In the genomic region with DNA sequence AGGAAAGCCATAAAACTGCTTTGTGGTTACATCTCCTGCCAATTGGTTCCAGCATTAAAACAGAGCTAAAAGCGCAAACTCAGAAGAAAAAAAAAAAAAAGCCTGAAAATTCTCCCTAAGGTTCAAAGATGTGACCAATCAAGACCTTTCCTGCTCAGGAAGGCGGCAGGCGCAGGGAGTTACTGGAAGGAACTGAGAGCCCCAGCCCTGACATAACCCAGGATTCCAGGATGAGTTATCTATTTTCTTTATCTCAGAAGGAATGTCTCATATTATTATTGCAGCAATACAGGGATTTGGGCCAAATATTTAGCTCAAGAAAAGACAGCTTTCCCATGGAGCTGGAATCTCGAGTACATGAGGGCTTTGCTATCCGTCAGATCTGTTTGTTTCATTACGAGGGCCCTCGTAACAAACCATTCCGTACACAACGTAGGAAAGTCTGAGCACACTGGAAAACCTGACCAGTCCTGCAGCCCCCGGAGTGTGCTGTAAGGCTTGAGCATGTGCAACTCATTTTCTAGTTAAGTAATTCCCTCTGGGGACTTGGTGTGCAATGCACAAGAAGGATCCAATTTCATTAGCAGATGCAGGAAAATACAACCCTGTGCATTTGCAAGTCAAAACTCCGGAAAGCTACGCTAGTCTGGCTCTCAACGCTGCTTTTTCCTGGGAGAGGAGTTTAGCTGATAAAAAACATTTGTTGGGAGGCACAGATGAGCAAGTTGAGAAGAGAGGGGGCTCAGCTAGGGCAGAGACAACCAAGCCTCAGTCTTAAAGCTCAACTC, we compare ENCODE assay signal across 8 mouse cellular contexts. TPM values are rescaled to one million over a fixed set of nuclear protein-coding genes. Genes with fewer than 3 reads are reported as not detected.
DNase-seq lines count a peak whose midpoint lies in the region; ATAC-seq lines count a peak whose summit lies in the region.

No protein-coding gene starts in this region.

- H3K9me3 ChIP-seq in forebrain, embryonic 12.5 days, result no peaks in the 10 kb centered on the region
- no peaks in the 10 kb centered on the region for H3K9me3 ChIP-seq in limb, embryonic 10.5 days (replicated peaks)
- no peaks in the 10 kb centered on the region for H3K9me3 ChIP-seq in midbrain, embryonic 15.5 days

- 8% methylated on average over 13 of the region's 13 CpGs for WGBS in forebrain, embryonic 12.5 days
- WGBS in limb, embryonic 10.5 days, result 2% methylated on average over 13 of the region's 13 CpGs
- WGBS in midbrain, embryonic 15.5 days, result 9% methylated on average over 13 of the region's 13 CpGs

- H3K27ac ChIP-seq in forebrain, embryonic 12.5 days, result peak overlapping the region; percentile 95
- H3K27ac ChIP-seq in limb, embryonic 10.5 days, result peak overlapping the region; percentile 97
- peak overlapping the region; percentile 77 for H3K27ac ChIP-seq in midbrain, embryonic 15.5 days

- peaks cover 5% of the 10 kb centered on the region; the same call in 1 of the 2 replicates for H3K36me3 ChIP-seq in forebrain, embryonic 12.5 days (replicated peaks)
- peaks cover 38% of the 10 kb centered on the region for H3K36me3 ChIP-seq in limb, embryonic 10.5 days
- H3K36me3 ChIP-seq in midbrain, embryonic 15.5 days (replicated peaks), result no peaks in the 10 kb centered on the region

- H3K27me3 ChIP-seq in forebrain, embryonic 12.5 days, result no peaks in the 10 kb centered on the region
- H3K27me3 ChIP-seq in limb, embryonic 10.5 days (ENCODE audit: low read depth, poor library complexity, severe bottlenecking), result no peaks in the 10 kb centered on the region
- H3K27me3 ChIP-seq in midbrain, embryonic 15.5 days (replicated peaks), result no peaks in the 10 kb centered on the region

- H3K4me3 ChIP-seq in forebrain, embryonic 12.5 days (replicated peaks), result peak overlapping the region; percentile 21
- H3K4me3 ChIP-seq in limb, embryonic 10.5 days, result peak overlapping the region; percentile 64
- H3K4me3 ChIP-seq in midbrain, embryonic 15.5 days, result peak overlapping the region; percentile 17; the same call in 1 of the 2 replicates

- H3K9ac ChIP-seq in forebrain, embryonic 12.5 days, result peak overlapping the region; percentile 34; the same call in 1 of the 2 replicates
- H3K9ac ChIP-seq in midbrain, embryonic 15.5 days, result no peak overlapping the region

- peak overlapping the region; percentile 35 for H3K4me2 ChIP-seq in forebrain, embryonic 12.5 days
- peak overlapping the region; percentile 29 for H3K4me2 ChIP-seq in midbrain, embryonic 15.5 days

- DNase-seq in ovary, adult 18-20 months (ENCODE audit: low spot score), result peak; percentile 19
- DNase-seq in ovary, postnatal 14 days (ENCODE audit: low spot score), result no peak
- DNase-seq in heart, postnatal 4 days, result peak; percentile 46
- peak; percentile 71 for DNase-seq in limb, embryonic 10.5 days (ENCODE audit: low spot score)
- no peak for DNase-seq in B cell, adult 2 months
- no peak for DNase-seq in left cerebral cortex, adult 18-20 months (ENCODE audit: low spot score in 2 of 2)

- H3K4me1 ChIP-seq in forebrain, embryonic 12.5 days, result peaks cover 40% of the 10 kb centered on the region
- peaks cover 23% of the 10 kb centered on the region for H3K4me1 ChIP-seq in limb, embryonic 10.5 days
- H3K4me1 ChIP-seq in midbrain, embryonic 15.5 days, result peaks cover 23% of the 10 kb centered on the region

- ATAC-seq in forebrain, embryonic 12.5 days (ENCODE audit: low FRiP score), result peak; percentile 75
- 0 out of 2 replicates have a peak, but pooled peaks have one; percentile 48 for ATAC-seq in midbrain, embryonic 15.5 days (replicated peaks)

RNA-seq across cellular contexts. Expression of gene Cers5, which starts 45.8 kb away (rescaled TPM):
- polyA plus RNA-seq in forebrain, embryonic 12.5 days (2016; fragmentation: Nextera tagmentation; extraction: Ambion mirVana), result 64.7 and 67.1 TPM in 2 replicates
- 10 to 100 TPM; 29.3 to 31.3 TPM for total RNA-seq in heart, postnatal 4 days (2021)
- polyA plus RNA-seq in limb, embryonic 10.5 days (2016; fragmentation: Nextera tagmentation; extraction: Ambion mirVana), result 68.2 and 75.6 TPM in 2 replicates
- 77.3 and 79.9 TPM in 2 replicates for polyA plus RNA-seq in midbrain, embryonic 15.5 days (2015; fragmentation: Nextera tagmentation; extraction: Ambion mirVana)
- total RNA-seq in left cerebral cortex, adult 18-20 months (2021), result 10 to 100 TPM; 34.4 to 35.2 TPM

RNA-seq across cellular contexts. Expression of gene Lima1, which starts 56.7 kb away (rescaled TPM):
- polyA plus RNA-seq in forebrain, embryonic 12.5 days (2016; fragmentation: Nextera tagmentation; extraction: Ambion mirVana), result 41.0 and 47.5 TPM in 2 replicates
- 10 to 100 TPM; 26.9 to 32.3 TPM for total RNA-seq in heart, postnatal 4 days (2021)
- polyA plus RNA-seq in limb, embryonic 10.5 days (2016; fragmentation: Nextera tagmentation; extraction: Ambion mirVana), result 56.8 and 70.8 TPM in 2 replicates
- polyA plus RNA-seq in midbrain, embryonic 15.5 days (2015; fragmentation: Nextera tagmentation; extraction: Ambion mirVana), result 13.9 and 14.2 TPM in 2 replicates
- total RNA-seq in left cerebral cortex, adult 18-20 months (2021), result 1 to 10 TPM; 7.0 to 9.6 TPM

Comparison
In these comparisons a context has a peak if more than half of its experiments do, and no peak if none do; other contexts are left out.
1. DNase-seq: peak in ovary, adult 18-20 months (single experiment), heart, postnatal 4 days (single experiment) and limb, embryonic 10.5 days (single experiment); none in ovary, postnatal 14 days (single experiment), B cell, adult 2 months (0 of 2) and left cerebral cortex, adult 18-20 months (0 of 2).
2. Peak in every context shown above with its lines, with median percentiles within 50 percentile points of each other: H3K27ac ChIP-seq and H3K4me3 ChIP-seq.